Mouse (Mus musculus): ENCODE measurements around the gene Thrb. TPM values are rescaled to one million over a fixed set of nuclear protein-coding genes. Genes with fewer than 3 reads are reported as not detected.

Gene Thrb
- under 1 TPM; 0.86 to 0.96 TPM for total RNA-seq (2023)

GRCm38 (mm10) chr14:17659686-17660328 is at the start of gene Thrb:
Gene Thrb, plus strand, starts transcription at chr14:17660261.

Data from T-cell, adult 66 days (primary cell).